Mouse (Mus musculus): ENCODE results near the gene Rtp3.

- TF ChIP-seq CTCF (IDR thresholded peaks at IDR 0.05; ENCODE audit: low read depth, low read length) (no peak), POLR2A (IDR thresholded peaks at IDR 0.05; ENCODE audit: extremely low read depth, insufficient read depth, low read length) (no peak)
These were observed 35.5 kb downstream of the Rtp3 start for GRCm38 (mm10) chr9:110954681-110955445.

All from liver, adult 2 months (tissue).